Mouse (Mus musculus) CD4-positive, CD25-positive, alpha-beta regulatory T cell, adult 4 months (primary cell): ENCODE data around the gene AW209491. TPM values are rescaled to one million over a fixed set of nuclear protein-coding genes. Genes with fewer than 3 reads are reported as not detected.
A peak's percentile ranks its signal among the peaks of the same experiment; 100 is the strongest.

Experiments used
- ATAC-seq: one replicate; pipeline ENCODE4 v1.8.0; 2017
- polyA plus RNA-seq, 2 experiments: library from polyadenylated mRNA; unstranded; fragments of 100-300 nt; shearing (Covaris generic); gene quantifications; one replicate each; pipeline ENCODE4 v1.2.1; 2017

AW209491 gene
- 10 to 100 TPM; 29.5 to 38.4 TPM for polyA plus RNA-seq

- ATAC-seq: peak; percentile 99
Measured at GRCm38 (mm10) chr13:14629726-14630641, at the start of gene AW209491. Gene AW209491 (plus strand): TSS chr13:14630154.

GRCm38 (mm10) chr13:14580392-14580791 is 49.6 kb upstream of the AW209491 start:
- ATAC-seq: no peak

GRCm38 (mm10) chr13:14602744-14603143 is 27.2 kb upstream of the AW209491 start:
- ATAC-seq: no peak

GRCm38 (mm10) chr13:14607616-14608015 is 22.3 kb upstream of the AW209491 start:
- no peak for ATAC-seq

- peak; percentile 35 for ATAC-seq
Measured at GRCm38 (mm10) chr13:14612463-14612862, 17.5 kb upstream of the AW209491 start.

GRCm38 (mm10) chr13:14612926-14613529 is 16.9 kb upstream of the AW209491 start, which contains the start of the genes Mrpl32 and Psma2:
Gene Mrpl32 (minus strand): TSS chr13:14613165.
Gene Psma2 (plus strand): TSS chr13:14613240.
- ATAC-seq: peak; percentile 86

- peak; percentile 51 for ATAC-seq
Measured at GRCm38 (mm10) chr13:14613553-14613952, 16.4 kb upstream of the AW209491 start.

GRCm38 (mm10) chr13:14618724-14619123 is 11.2 kb upstream of the AW209491 start:
- peak; percentile 92 for ATAC-seq

- no peak for ATAC-seq
Measured at GRCm38 (mm10) chr13:14639998-14640397, 10.0 kb downstream of the AW209491 start.

GRCm38 (mm10) chr13:14649301-14649700 is 19.3 kb downstream of the AW209491 start:
- peak; percentile 32 for ATAC-seq

- ATAC-seq: no peak
Measured at GRCm38 (mm10) chr13:14667107-14667506, 37.2 kb downstream of the AW209491 start.

- no peak for ATAC-seq
Measured at GRCm38 (mm10) chr13:14670342-14670741, 40.4 kb downstream of the AW209491 start.

Other genes starting within 250 kb of the AW209491 start
- under 1 TPM; 0.17 to 0.18 TPM for gene Hecw1, start 106.9 kb upstream of the AW209491 start, polyA plus RNA-seq
- 100 to 1,000 TPM; 120 to 137 TPM for gene Mrpl32, start 17.0 kb upstream of the AW209491 start, polyA plus RNA-seq
- 100 to 1,000 TPM; 145 to 178 TPM for gene Psma2, start 16.9 kb upstream of the AW209491 start, polyA plus RNA-seq